Mouse (Mus musculus) urinary bladder, postnatal 10 days (tissue): Measurements from ENCODE around the gene Serpinb7.

Source experiments
- DNase-seq: peaks from one replicate; pipeline ENCODE4 v3.0.0; 2022; ENCODE audit warnings: low spot score

Gene Serpinb7

DNA sequence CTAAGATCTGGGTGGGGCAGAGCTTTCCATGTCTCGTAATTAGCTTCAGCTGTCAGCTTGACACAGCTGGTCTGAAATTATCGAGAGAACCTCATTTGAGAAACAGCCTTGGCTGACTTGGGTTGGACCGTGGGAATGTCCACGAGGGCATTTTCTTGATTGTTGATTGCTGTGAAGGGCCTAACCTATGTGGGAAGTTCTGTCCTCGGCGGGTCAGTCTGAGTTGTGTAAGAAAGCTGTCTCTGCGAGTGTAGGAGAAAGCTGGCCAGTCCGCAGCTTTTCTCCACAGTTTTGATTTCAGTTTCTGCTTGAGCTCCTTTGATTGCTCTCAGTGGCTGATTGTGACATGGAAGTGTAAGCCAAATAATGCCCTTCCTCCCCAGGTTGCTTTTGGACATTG, 90.1 kb downstream of the Serpinb7 start:
- no peak for DNase-seq

DNA sequence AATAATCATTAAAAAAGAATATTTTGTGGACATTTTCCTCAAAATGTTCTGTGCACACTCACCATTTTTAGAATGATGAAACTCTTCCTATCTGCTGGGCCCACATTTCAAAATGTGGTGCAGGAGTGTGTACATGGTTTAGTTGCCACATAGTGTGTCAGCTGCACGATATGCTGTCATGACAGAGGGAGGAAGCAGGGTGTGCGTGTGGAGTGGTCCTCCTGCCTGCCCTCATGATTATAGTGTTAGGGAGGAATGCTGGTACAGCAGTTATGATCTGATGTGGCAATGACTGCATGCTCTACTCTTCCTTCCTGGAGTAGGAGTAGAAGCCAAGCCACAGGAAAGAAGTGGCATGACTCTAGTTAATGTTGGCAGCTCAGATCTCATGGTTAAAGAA, 97.3 kb downstream of the Serpinb7 start:
- no peak for DNase-seq

DNA sequence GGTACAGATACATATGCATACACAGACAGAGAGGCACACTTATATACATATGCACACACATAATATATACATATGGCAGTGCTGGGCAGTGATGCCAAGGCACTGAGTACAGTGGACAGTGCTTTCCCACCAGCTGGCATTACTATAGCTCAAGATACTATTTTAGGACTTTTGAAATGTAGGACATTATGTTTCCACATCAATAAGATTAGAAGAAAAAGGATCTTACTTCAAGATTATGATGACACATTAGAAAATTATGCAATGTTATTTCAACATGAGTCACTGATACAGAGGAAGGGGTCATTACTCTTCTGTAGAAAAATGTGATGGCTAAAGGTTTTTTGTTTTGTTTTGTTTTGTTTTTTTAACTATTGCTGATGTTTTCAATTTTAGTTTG, 102.6 kb downstream of the Serpinb7 start:
- no peak for DNase-seq
